Mouse (Mus musculus) spleen, adult 2 months (tissue): ENCODE measurements around the gene Whamm. TPM values are rescaled to one million over a fixed set of nuclear protein-coding genes. Genes with fewer than 3 reads are reported as not detected.

Experiments
- DNase-seq, 2 experiments: peaks; one replicate each; pipeline versions ENCODE4 v3.0.0 to v3.0.0-alpha.2; 2012 to 2021; ENCODE audit warnings: low spot score in 2 of 2, low read depth in 1 of 2
- H3K27ac ChIP-seq: fragments of 200-500 bp; 2 replicates; pipeline ENCODE4 v1.5.1; 2012; ENCODE audit warnings: low read length, inconsistent platforms; ENCODE audit not compliant: insufficient read depth
- H3K27me3 ChIP-seq: fragments of 200-500 bp; 2 replicates; pipeline ENCODE4 v1.6.1; 2012; ENCODE audit warnings: mild to moderate bottlenecking, moderate library complexity, low read length, inconsistent platforms; ENCODE audit not compliant: control insufficient read depth, insufficient read depth
- H3K36me3 ChIP-seq: fragments of 200-500 bp; 2 replicates; pipeline ENCODE4 v1.6.1; 2012; ENCODE audit warnings: mild to moderate bottlenecking, low read length, inconsistent platforms; ENCODE audit not compliant: control insufficient read depth, insufficient read depth
- H3K4me1 ChIP-seq: fragments of 200-500 bp; 2 replicates; pipeline ENCODE4 v1.6.1; 2011; ENCODE audit warnings: inconsistent platforms; ENCODE audit not compliant: control insufficient read depth, insufficient read depth, insufficient read length
- H3K4me3 ChIP-seq: fragments of 200-500 bp; 2 replicates; pipeline ENCODE4 v1.5.1; 2011; ENCODE audit warnings: mild to moderate bottlenecking, inconsistent platforms; ENCODE audit not compliant: insufficient read depth, insufficient read length; ENCODE audit errors: extremely low read depth
- CTCF ChIP-seq: fragments of 200-500 bp; IDR thresholded peaks from 2 replicates; pipeline ENCODE4 v1.5.1; 2011; ENCODE audit warnings: mild to moderate bottlenecking, inconsistent platforms; ENCODE audit not compliant: insufficient read depth, insufficient read length, insufficient replicate concordance; ENCODE audit errors: extremely low read depth
- POLR2A ChIP-seq: fragments of 200-500 bp; IDR thresholded peaks from 2 replicates; pipeline ENCODE4 v1.6.1; 2011; ENCODE audit warnings: low read depth, low read length, inconsistent platforms
- WGBS: fragments of 180-500 bp; shearing (Covaris S2); methylation state at CpG from one replicate; pipeline ENCODE4 v1.1.7; 2018; 5-methylcytosine and 5-hydroxymethylcytosine counted together
- polyA plus RNA-seq: library from polyadenylated mRNA; depleted of rRNA; stranded (reverse); fragments of >200 nt; gene quantifications from 2 replicates; pipeline ENCODE4 v1.2.3, GENCODE M21; 2012

Whamm gene
- polyA plus RNA-seq, 1 experiment: 21.4 TPM

DNA sequence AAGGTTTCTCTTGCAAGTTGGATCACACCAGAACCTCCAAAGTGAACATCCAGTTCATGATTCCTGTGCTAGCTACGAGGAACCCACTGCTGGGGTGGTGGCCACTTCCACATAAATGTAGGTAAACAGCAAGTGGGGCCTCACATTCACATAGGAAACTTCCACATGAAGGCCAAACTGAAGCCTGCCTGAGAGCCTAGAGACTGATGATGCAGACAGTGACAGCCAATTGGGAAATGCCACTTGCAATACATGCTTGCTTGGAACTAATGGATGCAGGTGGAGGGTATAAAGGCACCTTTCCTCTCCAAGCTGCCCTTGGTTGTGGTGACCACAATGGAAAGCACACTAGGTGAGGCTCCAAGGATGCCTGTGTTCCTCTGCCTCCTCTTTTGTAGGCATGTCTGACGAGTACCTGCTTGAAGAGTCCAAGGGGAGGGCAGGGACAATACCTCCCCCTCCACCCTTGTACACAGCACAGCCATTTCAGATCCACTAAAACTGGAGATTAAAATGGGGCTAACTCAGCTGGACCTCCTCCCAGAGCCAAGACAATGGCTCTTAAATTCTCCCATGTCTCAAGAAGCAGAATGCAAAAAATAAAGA is 32.9 kb upstream of the Whamm start:
- 64% methylated on average over 2 of the region's 2 CpGs for WGBS
- H3K4me1 ChIP-seq: no peaks in the 10 kb centered on the region
- H3K27me3 ChIP-seq: no peaks in the 10 kb centered on the region
- no peak overlapping the region for H3K27ac ChIP-seq
- H3K36me3 ChIP-seq: peaks cover 10% of the 10 kb centered on the region
- no peak overlapping the region for H3K4me3 ChIP-seq
- TF ChIP-seq CTCF: no peak
- TF ChIP-seq POLR2A: no peak
- DNase-seq: peak in 1 of 2 experiments; percentile 7

DNA sequence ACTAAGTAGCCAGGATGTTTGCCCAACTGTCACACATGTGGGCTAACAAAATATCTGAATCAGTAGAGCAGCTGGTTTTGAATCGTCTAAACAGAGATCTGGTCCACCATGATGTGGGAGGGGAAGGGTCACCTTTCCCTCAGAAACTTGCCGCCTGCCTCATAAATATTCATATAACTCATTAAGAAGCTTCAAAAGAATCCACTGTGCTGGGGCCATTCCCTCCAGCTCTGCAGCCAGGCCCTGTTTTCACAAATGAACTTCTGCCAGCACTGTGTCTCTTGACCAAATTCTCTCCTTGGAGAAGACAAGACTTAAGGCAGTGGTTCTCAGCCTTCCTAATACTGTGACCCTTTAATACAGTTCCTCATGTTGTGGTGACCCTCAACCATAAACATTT is 31.5 kb upstream of the Whamm start:
- Histone ChIP-seq H3K36me3 (peaks cover 5% of the 10 kb centered on the region; the same call in 1 of the 2 replicates), H3K4me1 (no peaks in the 10 kb centered on the region), H3K27me3 (no peaks in the 10 kb centered on the region), H3K4me3 (no peak overlapping the region), H3K27ac (no peak overlapping the region)
- DNase-seq: no peak
- WGBS: 71% methylated on average over 2 of the region's 2 CpGs
- no peak for TF ChIP-seq CTCF

DNA sequence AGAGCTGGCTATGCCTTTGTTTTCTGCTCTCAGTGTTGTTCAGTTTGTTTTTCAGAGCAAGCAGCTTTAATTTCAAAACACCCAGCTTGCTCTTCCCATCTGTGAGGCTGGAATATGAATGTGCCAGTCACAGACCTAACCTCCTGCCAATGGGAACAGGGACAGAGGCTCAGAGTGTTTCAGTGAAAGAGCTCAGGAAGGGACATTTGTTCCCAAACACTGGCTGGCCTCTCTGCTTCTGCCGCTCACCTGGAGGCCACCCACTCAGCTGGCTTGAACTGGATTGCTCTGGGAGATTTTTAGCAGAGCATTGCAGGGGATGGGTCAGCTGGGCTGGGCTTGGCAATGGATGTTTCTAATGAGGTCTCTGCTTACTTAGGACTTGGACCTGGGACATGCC is 30.1 kb upstream of the Whamm start:
- WGBS: 83% methylated on average over 1 of the region's 1 CpGs
- Histone ChIP-seq H3K27me3 (no peaks in the 10 kb centered on the region), H3K4me3 (no peak overlapping the region), H3K36me3 (no peaks in the 10 kb centered on the region), H3K27ac (no peak overlapping the region), H3K4me1 (no peaks in the 10 kb centered on the region)
- TF ChIP-seq POLR2A (no peak), CTCF (no peak)
- no peak for DNase-seq

DNA sequence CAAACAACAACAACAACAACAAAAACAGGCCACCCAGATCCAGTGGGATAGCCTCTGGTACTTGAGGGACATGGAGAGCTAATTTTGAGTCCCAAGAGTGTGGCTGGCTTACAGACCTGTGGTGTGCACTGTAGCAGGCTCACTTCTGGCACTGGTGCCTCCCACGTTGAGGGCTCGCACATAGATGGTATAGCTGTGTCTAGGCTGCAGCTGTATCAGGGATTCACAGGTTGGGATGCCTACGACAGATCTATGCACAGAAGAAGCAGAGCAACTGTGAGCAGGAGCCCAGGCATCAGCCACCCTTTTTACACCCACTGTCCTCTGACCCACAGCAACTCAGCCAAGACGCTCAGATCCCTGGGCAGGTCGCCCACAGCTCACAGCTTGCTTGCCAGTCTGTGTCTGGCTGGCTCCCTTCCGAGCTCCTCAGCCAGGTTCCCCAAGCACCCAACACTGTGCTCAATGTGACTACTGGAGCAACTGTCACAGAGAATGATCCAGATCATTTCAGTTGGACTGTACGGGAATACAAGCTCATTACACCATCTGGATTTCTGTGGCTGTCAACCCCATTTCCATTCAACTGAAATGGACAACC is 29.0 kb upstream of the Whamm start:
- no peaks in the 10 kb centered on the region for H3K36me3 ChIP-seq
- H3K4me1 ChIP-seq: no peaks in the 10 kb centered on the region
- no peak for DNase-seq
- no peaks in the 10 kb centered on the region for H3K27me3 ChIP-seq
- TF ChIP-seq CTCF (no peak), POLR2A (no peak)
- WGBS: 85% methylated on average over 7 of the region's 7 CpGs
- H3K4me3 ChIP-seq: no peak overlapping the region
- H3K27ac ChIP-seq: no peak overlapping the region

DNA sequence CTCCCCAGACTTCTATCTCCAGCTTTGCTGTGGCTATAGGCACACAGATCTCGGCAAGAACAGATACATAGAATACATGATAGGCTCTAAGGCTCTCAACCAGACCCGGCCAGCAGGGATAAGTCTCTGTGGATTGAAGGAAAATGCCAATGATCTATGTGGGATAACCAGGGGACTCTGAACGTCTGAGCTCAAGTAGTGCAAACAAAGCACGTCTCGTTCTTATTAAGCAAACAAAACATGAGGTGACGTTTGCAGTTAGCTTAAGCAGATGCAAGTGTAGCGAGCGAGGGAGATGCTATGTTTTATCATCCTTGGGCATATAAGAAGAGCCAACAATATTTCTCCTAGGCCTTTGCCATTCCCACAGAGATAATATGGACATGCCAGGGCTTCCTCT is 28.1 kb upstream of the Whamm start:
- H3K4me3 ChIP-seq: no peak overlapping the region
- H3K4me1 ChIP-seq: no peaks in the 10 kb centered on the region
- H3K27ac ChIP-seq: no peak overlapping the region
- no peak for TF ChIP-seq POLR2A
- TF ChIP-seq CTCF: no peak
- 91% methylated on average over 8 of the region's 8 CpGs for WGBS
- no peaks in the 10 kb centered on the region for H3K27me3 ChIP-seq
- no peak for DNase-seq
- H3K36me3 ChIP-seq: no peaks in the 10 kb centered on the region

DNA sequence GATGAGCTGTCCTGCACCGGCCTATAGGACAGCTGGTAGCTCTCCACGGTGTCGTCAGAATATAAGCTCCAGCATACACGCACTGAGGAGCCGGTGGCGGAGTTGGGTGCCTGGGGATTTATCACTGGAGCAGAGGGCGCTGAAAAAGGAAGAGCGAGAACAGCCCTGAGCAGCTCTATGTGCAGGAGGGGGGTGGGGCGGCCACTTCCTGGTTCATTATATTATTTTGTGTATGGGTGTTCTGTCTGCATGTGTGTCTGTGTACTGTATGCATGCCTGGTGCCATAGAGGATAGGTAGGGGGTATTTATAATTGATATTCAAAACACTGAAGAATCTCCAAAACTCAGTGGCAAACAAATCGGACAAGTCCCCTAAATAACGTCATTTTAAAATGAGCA is 22.2 kb upstream of the Whamm start:
- Histone ChIP-seq H3K4me3 (peak overlapping the region; percentile 36; the same call in 1 of the 2 replicates), H3K4me1 (no peaks in the 10 kb centered on the region), H3K27ac (0 out of 2 replicates have a peak overlapping the region, but pooled peaks have one; percentile 19), H3K36me3 (no peaks in the 10 kb centered on the region), H3K27me3 (no peaks in the 10 kb centered on the region)
- 56% methylated on average over 11 of the region's 11 CpGs for WGBS
- TF ChIP-seq POLR2A (no peak), CTCF (no peak)
- no peak for DNase-seq

DNA sequence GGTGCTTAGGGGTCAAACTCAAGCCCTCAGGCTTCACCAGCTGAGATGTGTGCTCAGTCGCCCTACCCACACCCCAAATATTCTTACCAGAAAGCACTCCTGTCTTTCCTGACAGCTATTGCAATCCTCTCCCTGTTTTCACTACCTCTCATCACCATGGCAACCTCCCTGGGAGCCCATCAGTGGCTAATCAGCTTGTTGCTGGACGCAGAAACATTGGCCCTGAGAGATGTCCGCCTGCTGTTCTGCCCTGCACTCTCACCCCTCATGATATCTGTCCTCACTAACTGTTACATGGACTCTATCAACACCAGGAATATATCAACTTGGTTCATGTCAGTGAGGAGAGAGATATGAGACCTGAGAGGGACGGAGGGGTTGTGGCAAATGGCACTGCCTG is 17.5 kb upstream of the Whamm start:
- no peak for TF ChIP-seq POLR2A
- TF ChIP-seq CTCF: no peak
- WGBS: 79% methylated on average over 4 of the region's 4 CpGs
- Histone ChIP-seq H3K36me3 (no peaks in the 10 kb centered on the region), H3K4me1 (no peaks in the 10 kb centered on the region), H3K27ac (no peak overlapping the region), H3K4me3 (no peak overlapping the region), H3K27me3 (no peaks in the 10 kb centered on the region)
- no peak for DNase-seq
